Mouse (Mus musculus): ENCODE data around the gene Inha. TPM values are rescaled to one million over a fixed set of nuclear protein-coding genes. Genes with fewer than 3 reads are reported as not detected.

The Inha gene
- polyA plus RNA-seq, 1 experiment: 2.3 TPM

DNA sequence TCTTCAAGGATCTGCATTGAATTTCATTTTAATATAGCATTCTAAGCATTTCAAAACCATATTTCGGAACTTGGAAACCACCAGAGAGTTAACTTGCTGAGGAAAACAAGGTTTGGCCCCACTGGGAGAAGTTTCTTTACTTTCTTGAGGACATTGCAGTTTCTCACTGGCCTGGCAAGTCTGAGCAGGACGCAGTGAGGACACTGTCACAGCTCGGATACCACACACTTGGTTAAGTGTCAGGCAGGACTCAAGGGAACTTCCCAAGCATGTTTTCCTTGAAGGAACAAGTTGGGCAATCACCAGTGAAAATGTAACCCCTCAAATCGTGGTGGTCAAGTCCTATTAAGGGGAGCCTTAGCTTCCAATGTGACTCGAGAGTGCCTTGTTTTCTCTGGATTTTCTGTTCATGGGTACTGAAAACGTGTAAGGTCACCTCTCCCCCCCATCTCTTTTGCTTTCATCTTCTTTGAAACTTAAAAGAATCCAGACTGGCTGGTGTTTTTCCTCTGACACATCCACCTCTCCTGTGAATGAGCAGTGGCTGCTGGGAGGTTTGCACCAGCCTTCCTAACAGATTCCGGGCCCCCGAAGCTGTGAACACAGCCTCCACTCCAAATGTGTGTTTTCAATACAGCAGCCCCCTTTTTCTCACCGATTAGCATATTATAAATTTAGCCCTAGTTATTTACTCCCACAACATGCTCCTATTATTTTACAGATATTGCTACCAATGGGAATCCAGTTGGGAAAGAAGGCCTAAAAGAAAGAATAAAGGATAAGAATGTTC is 2.4 kb upstream of the Inha start:
- TF ChIP-seq FLI1 (IDR thresholded peaks at IDR 0.05; ENCODE audit: low read length) (no peak), GATA1 (IDR thresholded peaks at IDR 0.05; ENCODE audit: borderline replicate concordance, low read length) (no peak)
- H3K36me3 ChIP-seq (replicated peaks; ENCODE audit: low read length): peaks cover 15% of the 10 kb centered on the region
- peaks cover 18% of the 10 kb centered on the region for H3K4me1 ChIP-seq
- no peak overlapping the region for H3K4me3 ChIP-seq (replicated peaks)
- peaks cover 79% of the 10 kb centered on the region for H3K27me3 ChIP-seq (replicated peaks)
- H3K9me3 ChIP-seq: no peaks in the 10 kb centered on the region

- Histone ChIP-seq H3K4me3 (replicated peaks) (peak overlapping the region; percentile 93), H3K27me3 (replicated peaks) (peaks cover 83% of the 10 kb centered on the region), H3K4me1 (peaks cover 18% of the 10 kb centered on the region), H3K9me3 (no peaks in the 10 kb centered on the region), H3K36me3 (replicated peaks; ENCODE audit: low read length) (peaks cover 15% of the 10 kb centered on the region)
- no peak for TF ChIP-seq FLI1 (IDR thresholded peaks at IDR 0.05; ENCODE audit: low read length)
- no peak for TF ChIP-seq GATA1 (IDR thresholded peaks at IDR 0.05; ENCODE audit: borderline replicate concordance, low read length)
These were observed 1.5 kb upstream of the Inha start for GRCm38 (mm10) chr1:75505159-75505955.

DNA sequence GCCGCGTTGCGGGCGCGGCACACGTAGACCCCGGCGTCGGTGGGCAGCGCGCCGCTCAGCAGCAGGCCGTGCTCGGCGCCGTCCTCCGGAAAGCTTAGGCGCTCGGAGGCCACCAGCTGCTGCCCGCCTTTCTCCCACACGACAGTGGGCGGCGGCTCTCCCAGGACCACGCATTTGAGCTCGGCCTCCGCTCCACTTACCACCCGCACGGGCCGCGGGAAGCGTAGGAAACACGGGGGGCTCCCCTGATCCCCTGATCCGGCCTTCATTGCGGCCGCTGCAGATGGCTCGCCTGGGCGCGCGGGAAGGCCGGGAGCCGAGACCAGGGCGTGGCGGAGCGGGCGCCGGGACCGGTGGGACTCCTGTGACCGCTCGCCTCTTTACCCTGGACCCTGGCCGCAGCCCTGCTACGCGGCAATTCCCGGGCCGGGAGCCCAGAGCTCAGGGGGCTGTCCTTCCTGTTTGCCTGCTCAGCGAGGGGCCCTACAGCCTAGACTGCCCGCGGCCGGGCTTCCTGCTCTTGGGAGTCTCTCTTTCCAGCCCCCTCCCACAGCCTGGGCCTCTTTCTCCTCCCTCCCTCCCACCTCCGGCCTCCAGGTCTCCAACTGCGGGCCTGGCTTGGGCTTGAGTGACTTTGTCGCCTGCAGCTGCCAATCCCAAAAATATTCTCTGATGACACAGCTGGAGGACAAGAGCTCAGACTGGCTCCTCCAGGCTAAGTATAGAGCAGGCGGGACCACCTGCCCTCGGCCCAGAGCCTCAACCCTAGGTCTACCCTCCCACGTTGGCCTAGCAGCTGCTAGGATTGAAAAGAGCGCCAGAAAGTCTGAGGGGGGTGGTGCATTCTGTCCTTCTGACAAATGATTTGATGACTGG is 683 bp upstream of the Inha start, which contains the start of gene Obsl1:
Gene Obsl1, minus strand, starts transcription at position 497 of the 876 bp plus-strand sequence.
- Histone ChIP-seq H3K4me1 (peaks cover 18% of the 10 kb centered on the region), H3K9me3 (no peaks in the 10 kb centered on the region), H3K36me3 (replicated peaks; ENCODE audit: low read length) (peaks cover 12% of the 10 kb centered on the region), H3K27me3 (replicated peaks) (peaks cover 86% of the 10 kb centered on the region), H3K4me3 (replicated peaks) (peak within 1 kb of the TSS; percentile 93)
- TF ChIP-seq FLI1 (IDR thresholded peaks at IDR 0.05; ENCODE audit: low read length): no peak
- TF ChIP-seq GATA1 (IDR thresholded peaks at IDR 0.05; ENCODE audit: borderline replicate concordance, low read length): no peak

DNA sequence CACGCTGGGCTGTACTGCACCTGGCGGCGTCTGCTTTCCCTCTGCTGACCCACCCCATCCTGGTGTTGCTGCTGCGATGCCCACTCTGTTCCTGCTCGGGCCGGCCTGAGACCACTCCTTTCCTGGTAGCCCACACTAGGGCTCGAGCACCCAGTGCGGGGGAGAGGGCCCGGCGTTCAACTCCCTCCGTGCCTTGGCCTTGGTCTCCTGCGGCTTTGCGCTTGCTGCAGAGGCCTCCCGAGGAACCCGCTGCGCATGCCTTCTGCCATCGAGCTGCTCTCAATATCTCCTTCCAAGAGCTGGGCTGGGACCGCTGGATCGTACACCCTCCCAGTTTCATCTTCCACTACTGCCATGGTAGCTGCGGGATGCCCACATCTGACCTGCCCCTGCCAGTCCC is 2.7 kb downstream of the Inha start:
- Histone ChIP-seq H3K27me3 (replicated peaks) (peaks cover 75% of the 10 kb centered on the region), H3K4me1 (peaks cover 18% of the 10 kb centered on the region), H3K4me3 (replicated peaks) (no peak overlapping the region), H3K36me3 (replicated peaks; ENCODE audit: low read length) (no peaks in the 10 kb centered on the region), H3K9me3 (no peaks in the 10 kb centered on the region)
- TF ChIP-seq FLI1 (IDR thresholded peaks at IDR 0.05; ENCODE audit: low read length) (no peak), GATA1 (IDR thresholded peaks at IDR 0.05; ENCODE audit: borderline replicate concordance, low read length) (no peak)

- Histone ChIP-seq H3K27me3 (replicated peaks) (peaks cover 69% of the 10 kb centered on the region), H3K9me3 (no peaks in the 10 kb centered on the region), H3K4me3 (replicated peaks) (no peak overlapping the region), H3K4me1 (peaks cover 17% of the 10 kb centered on the region), H3K36me3 (replicated peaks; ENCODE audit: low read length) (no peaks in the 10 kb centered on the region)
- no peak for TF ChIP-seq GATA1 (IDR thresholded peaks at IDR 0.05; ENCODE audit: borderline replicate concordance, low read length)
- no peak for TF ChIP-seq FLI1 (IDR thresholded peaks at IDR 0.05; ENCODE audit: low read length)
These were observed 3.3 kb downstream of the Inha start for GRCm38 (mm10) chr1:75510154-75510553.

DNA sequence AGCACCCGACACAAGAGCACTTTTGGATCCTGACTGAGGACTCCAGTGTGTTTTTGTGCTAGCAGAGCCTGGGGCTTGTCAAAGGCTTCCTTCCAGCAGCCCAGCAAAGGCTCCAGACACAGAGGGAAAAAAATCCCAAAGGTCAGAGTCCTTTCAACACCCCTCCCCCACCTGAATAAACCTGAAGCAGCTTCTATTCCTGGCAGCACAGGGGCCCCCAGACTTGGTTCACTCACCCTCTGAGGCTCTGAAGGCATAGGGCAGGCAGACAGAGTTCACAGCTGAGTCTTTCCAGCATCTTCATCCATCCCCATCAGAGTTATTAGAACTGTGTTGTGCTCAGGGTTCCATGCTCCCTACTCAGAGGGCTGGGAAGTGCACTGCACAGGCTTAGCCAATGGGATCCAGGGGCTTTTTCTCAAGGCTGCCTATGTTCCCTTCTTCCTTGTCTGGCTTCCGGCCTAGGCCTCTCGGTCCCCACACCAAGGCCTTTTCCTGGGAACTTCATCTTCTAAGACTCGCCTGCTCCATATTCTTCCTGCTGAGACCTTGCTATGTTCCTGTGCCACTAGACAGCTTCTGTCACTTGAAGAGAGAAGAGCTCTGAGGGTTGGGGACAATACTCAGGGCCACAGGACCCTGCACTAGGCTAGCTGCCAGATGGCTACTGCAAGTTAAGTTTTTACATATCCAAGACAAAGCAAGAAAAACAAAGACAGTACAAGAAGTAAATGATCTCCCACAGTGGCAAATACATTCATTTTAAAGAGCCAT is 4.7 kb downstream of the Inha start:
- no peaks in the 10 kb centered on the region for H3K9me3 ChIP-seq
- no peak overlapping the region for H3K4me3 ChIP-seq (replicated peaks)
- H3K27me3 ChIP-seq (replicated peaks): peaks cover 56% of the 10 kb centered on the region
- H3K4me1 ChIP-seq: peaks cover 6% of the 10 kb centered on the region
- no peaks in the 10 kb centered on the region for H3K36me3 ChIP-seq (replicated peaks; ENCODE audit: low read length)
- TF ChIP-seq FLI1 (IDR thresholded peaks at IDR 0.05; ENCODE audit: low read length) (no peak), GATA1 (IDR thresholded peaks at IDR 0.05; ENCODE audit: borderline replicate concordance, low read length) (no peak)

GRCm38 (mm10) chr1:75512550-75512949 is 5.7 kb downstream of the Inha start:
- H3K4me3 ChIP-seq (replicated peaks): no peak overlapping the region
- no peaks in the 10 kb centered on the region for H3K9me3 ChIP-seq
- no peak for TF ChIP-seq FLI1 (IDR thresholded peaks at IDR 0.05; ENCODE audit: low read length)
- TF ChIP-seq GATA1 (IDR thresholded peaks at IDR 0.05; ENCODE audit: borderline replicate concordance, low read length): no peak
- peaks cover 50% of the 10 kb centered on the region for H3K27me3 ChIP-seq (replicated peaks)
- H3K36me3 ChIP-seq (replicated peaks; ENCODE audit: low read length): no peaks in the 10 kb centered on the region
- H3K4me1 ChIP-seq: peaks cover 9% of the 10 kb centered on the region

- no peaks in the 10 kb centered on the region for H3K9me3 ChIP-seq
- H3K4me3 ChIP-seq (replicated peaks): no peak overlapping the region
- no peak for TF ChIP-seq FLI1 (IDR thresholded peaks at IDR 0.05; ENCODE audit: low read length)
- TF ChIP-seq GATA1 (IDR thresholded peaks at IDR 0.05; ENCODE audit: borderline replicate concordance, low read length): no peak
- H3K36me3 ChIP-seq (replicated peaks; ENCODE audit: low read length): no peaks in the 10 kb centered on the region
- H3K27me3 ChIP-seq (replicated peaks): peaks cover 12% of the 10 kb centered on the region
- peaks cover 12% of the 10 kb centered on the region for H3K4me1 ChIP-seq
These were observed 10.0 kb downstream of the Inha start for GRCm38 (mm10) chr1:75516703-75517380.

All from megakaryocyte, embryonic 14.5 days (primary cell).